Mouse (Mus musculus) heart, embryonic 10.5 days (tissue): Measurements from ENCODE around the gene Anks1. TPM values are rescaled to one million over a fixed set of nuclear protein-coding genes. Genes with fewer than 3 reads are reported as not detected.

Experiments
- DNase-seq: peaks from one replicate; pipeline ENCODE4 v3.0.0-alpha.2; 2017; ENCODE audit warnings: low spot score
- H3K27ac ChIP-seq: fragments of 300-500 bp; sonication (generic); 2 replicates; pipeline ENCODE4 v1.5.1; 2016; ENCODE audit warnings: mild to moderate bottlenecking
- H3K27me3 ChIP-seq: fragments of 300-500 bp; sonication (generic); 2 replicates; pipeline ENCODE4 v1.6.1; 2016; ENCODE audit warnings: mild to moderate bottlenecking; ENCODE audit not compliant: poor library complexity, insufficient read depth, severe bottlenecking
- H3K36me3 ChIP-seq: fragments of 300-500 bp; sonication (generic); 2 replicates; pipeline ENCODE4 v1.6.1; 2016; ENCODE audit warnings: mild to moderate bottlenecking, moderate library complexity
- H3K4me1 ChIP-seq: fragments of 300-500 bp; sonication (generic); 2 replicates; pipeline ENCODE4 v1.6.1; 2016; ENCODE audit warnings: mild to moderate bottlenecking
- H3K4me3 ChIP-seq: fragments of 300-500 bp; sonication (generic); 2 replicates; pipeline ENCODE4 v1.5.1; 2016; ENCODE audit warnings: mild to moderate bottlenecking, moderate library complexity
- H3K9me3 ChIP-seq: fragments of 300-500 bp; sonication (generic); 2 replicates; pipeline ENCODE4 v1.6.1; 2016; ENCODE audit warnings: mild to moderate bottlenecking, moderate library complexity
- WGBS: fragments of 180-500 bp; shearing (Covaris S2); methylation state at CpG from one replicate; pipeline ENCODE4 v1.1.7; 2016; 5-methylcytosine and 5-hydroxymethylcytosine counted together
- polyA plus RNA-seq: library from polyadenylated mRNA; unstranded; fragments of >200 nt; fragmentation: Nextera tagmentation; extraction: Ambion mirVana; gene quantifications from 2 replicates; pipeline ENCODE4 v1.2.1, GENCODE M21; 2016

Anks1 gene
- polyA plus RNA-seq, 1 experiment from 2014 or later: 10.4 TPM

GRCm38 (mm10) chr17:28062710-28063109, 153.6 kb downstream of the Anks1 start:
- Histone ChIP-seq H3K27ac (no peak overlapping the region), H3K27me3 (no peaks in the 10 kb centered on the region; the same call in 1 of the 2 replicates), H3K9me3 (no peaks in the 10 kb centered on the region), H3K36me3 (peaks cover 34% of the 10 kb centered on the region), H3K4me3 (no peak overlapping the region), H3K4me1 (peaks cover 16% of the 10 kb centered on the region; the same call in 1 of the 2 replicates)
- WGBS: 86% methylated on average over 7 of the region's 7 CpGs
- no peak for DNase-seq

- H3K36me3 ChIP-seq: peaks cover 31% of the 10 kb centered on the region
- peaks cover 16% of the 10 kb centered on the region; the same call in 1 of the 2 replicates for H3K4me1 ChIP-seq
- no peaks in the 10 kb centered on the region for H3K9me3 ChIP-seq
- 81% methylated on average over 6 of the region's 6 CpGs for WGBS
- no peak overlapping the region for H3K4me3 ChIP-seq
- no peak for DNase-seq
- H3K27me3 ChIP-seq: peaks cover 3% of the 10 kb centered on the region; the same call in 1 of the 2 replicates
- 0 out of 2 replicates have a peak overlapping the region, but pooled peaks have one; percentile 16 for H3K27ac ChIP-seq
Measured at GRCm38 (mm10) chr17:28063163-28063562, 154.1 kb downstream of the Anks1 start.

- WGBS: 86% methylated on average over 4 of the region's 4 CpGs
- no peak for DNase-seq
- no peaks in the 10 kb centered on the region for H3K36me3 ChIP-seq
- H3K4me3 ChIP-seq: no peak overlapping the region
- no peak overlapping the region for H3K27ac ChIP-seq
- H3K4me1 ChIP-seq: peaks cover 11% of the 10 kb centered on the region; the same call in 1 of the 2 replicates
- peaks cover 18% of the 10 kb centered on the region; the same call in 1 of the 2 replicates for H3K27me3 ChIP-seq
- H3K9me3 ChIP-seq: no peaks in the 10 kb centered on the region
Measured at GRCm38 (mm10) chr17:28067303-28067702, 158.2 kb downstream of the Anks1 start.

GRCm38 (mm10) chr17:28069446-28069845, 160.3 kb downstream of the Anks1 start:
- peaks cover 3% of the 10 kb centered on the region; the same call in 1 of the 2 replicates for H3K9me3 ChIP-seq
- H3K27me3 ChIP-seq: peaks cover 18% of the 10 kb centered on the region
- 18% methylated on average over 12 of the region's 12 CpGs for WGBS
- peaks cover 11% of the 10 kb centered on the region; the same call in 1 of the 2 replicates for H3K4me1 ChIP-seq
- no peaks in the 10 kb centered on the region for H3K36me3 ChIP-seq
- no peak overlapping the region for H3K27ac ChIP-seq
- H3K4me3 ChIP-seq: no peak overlapping the region
- DNase-seq: no peak

- Histone ChIP-seq H3K27me3 (peaks cover 18% of the 10 kb centered on the region), H3K36me3 (no peaks in the 10 kb centered on the region), H3K27ac (no peak overlapping the region), H3K9me3 (peaks cover 3% of the 10 kb centered on the region; the same call in 1 of the 2 replicates), H3K4me3 (no peak overlapping the region), H3K4me1 (peaks cover 11% of the 10 kb centered on the region; the same call in 1 of the 2 replicates)
- no peak for DNase-seq
- 84% methylated on average over 13 of the region's 13 CpGs for WGBS
Measured at GRCm38 (mm10) chr17:28070256-28070655, 161.2 kb downstream of the Anks1 start.

GRCm38 (mm10) chr17:28072730-28073129, 163.6 kb downstream of the Anks1 start:
- no peak overlapping the region for H3K27ac ChIP-seq
- no peak for DNase-seq
- H3K4me3 ChIP-seq: no peak overlapping the region
- no peaks in the 10 kb centered on the region for H3K36me3 ChIP-seq
- peaks cover 3% of the 10 kb centered on the region; the same call in 1 of the 2 replicates for H3K9me3 ChIP-seq
- H3K4me1 ChIP-seq: peaks cover 4% of the 10 kb centered on the region; the same call in 1 of the 2 replicates
- H3K27me3 ChIP-seq: peaks cover 22% of the 10 kb centered on the region
- WGBS: 65% methylated on average over 2 of the region's 2 CpGs

GRCm38 (mm10) chr17:28074486-28074885, 165.4 kb downstream of the Anks1 start:
- no peak for DNase-seq
- Histone ChIP-seq H3K27ac (no peak overlapping the region), H3K9me3 (peaks cover 3% of the 10 kb centered on the region; the same call in 1 of the 2 replicates), H3K27me3 (peaks cover 15% of the 10 kb centered on the region), H3K36me3 (no peaks in the 10 kb centered on the region), H3K4me3 (no peak overlapping the region), H3K4me1 (peaks cover 5% of the 10 kb centered on the region; the same call in 1 of the 2 replicates)
- 68% methylated on average over 7 of the region's 7 CpGs for WGBS

- Histone ChIP-seq H3K4me1 (peaks cover 26% of the 10 kb centered on the region), H3K27ac (no peak overlapping the region), H3K36me3 (no peaks in the 10 kb centered on the region), H3K9me3 (peaks cover 7% of the 10 kb centered on the region; the same call in 1 of the 2 replicates), H3K27me3 (peaks cover 6% of the 10 kb centered on the region), H3K4me3 (no peak overlapping the region)
- WGBS: 67% methylated on average over 9 of the region's 9 CpGs
- DNase-seq: no peak
Measured at GRCm38 (mm10) chr17:28078028-28078427, 168.9 kb downstream of the Anks1 start.

GRCm38 (mm10) chr17:28079618-28080017, 170.5 kb downstream of the Anks1 start:
- Histone ChIP-seq H3K36me3 (no peaks in the 10 kb centered on the region), H3K27ac (peak overlapping the region; percentile 79), H3K4me3 (peak overlapping the region; percentile 76), H3K4me1 (peaks cover 30% of the 10 kb centered on the region), H3K27me3 (peaks cover 20% of the 10 kb centered on the region), H3K9me3 (0 out of 2 replicates have a peak, but pooled peaks cover 4% of the 10 kb centered on the region)
- DNase-seq: peak; percentile 93
- under 1% methylated on average over 23 of the region's 25 CpGs for WGBS

- Histone ChIP-seq H3K9me3 (0 out of 2 replicates have a peak, but pooled peaks cover 4% of the 10 kb centered on the region), H3K4me1 (peaks cover 36% of the 10 kb centered on the region), H3K36me3 (no peaks in the 10 kb centered on the region), H3K27ac (peak within 1 kb of the TSS; percentile 79), H3K27me3 (peaks cover 23% of the 10 kb centered on the region; the same call in 1 of the 2 replicates), H3K4me3 (peak within 1 kb of the TSS; percentile 76)
- WGBS: 2% methylated on average over 53 of the region's 57 CpGs
- peak; percentile 90 for DNase-seq
Measured at GRCm38 (mm10) chr17:28080045-28080816, 171.1 kb downstream of the Anks1 start, which contains the start of gene Tcp11. Gene Tcp11, minus strand, starts transcription at chr17:28080639.

GRCm38 (mm10) chr17:28080817-28081165, 171.7 kb downstream of the Anks1 start:
- no peaks in the 10 kb centered on the region for H3K36me3 ChIP-seq
- H3K4me1 ChIP-seq: peaks cover 41% of the 10 kb centered on the region
- peaks cover 21% of the 10 kb centered on the region; the same call in 1 of the 2 replicates for H3K27me3 ChIP-seq
- peak overlapping the region; percentile 79 for H3K27ac ChIP-seq
- H3K9me3 ChIP-seq: 0 out of 2 replicates have a peak, but pooled peaks cover 4% of the 10 kb centered on the region
- DNase-seq: no peak
- peak overlapping the region; percentile 76 for H3K4me3 ChIP-seq
- whole genome bisulfite sequencing: 18% methylated on average over 9 of the region's 9 CpGs

- no peak overlapping the region for H3K4me3 ChIP-seq
- 0 out of 2 replicates have a peak, but pooled peaks cover 4% of the 10 kb centered on the region for H3K9me3 ChIP-seq
- peaks cover 41% of the 10 kb centered on the region for H3K4me1 ChIP-seq
- 60% methylated on average over 9 of the region's 9 CpGs for WGBS
- no peak overlapping the region for H3K27ac ChIP-seq
- no peak for DNase-seq
- no peaks in the 10 kb centered on the region for H3K36me3 ChIP-seq
- H3K27me3 ChIP-seq: peaks cover 19% of the 10 kb centered on the region; the same call in 1 of the 2 replicates
Measured at GRCm38 (mm10) chr17:28081385-28081784, 172.3 kb downstream of the Anks1 start.

GRCm38 (mm10) chr17:28081856-28082255, 172.8 kb downstream of the Anks1 start:
- Histone ChIP-seq H3K9me3 (0 out of 2 replicates have a peak, but pooled peaks cover 4% of the 10 kb centered on the region), H3K4me3 (no peak overlapping the region), H3K27ac (no peak overlapping the region), H3K4me1 (peaks cover 41% of the 10 kb centered on the region), H3K36me3 (no peaks in the 10 kb centered on the region), H3K27me3 (peaks cover 19% of the 10 kb centered on the region; the same call in 1 of the 2 replicates)
- 88% methylated on average over 7 of the region's 7 CpGs for WGBS
- no peak for DNase-seq
